Mouse (Mus musculus): ENCODE measurements at regions not wholly inside any gene's neighbourhood (a gene's known extent, or its start where the extent isn't known, plus 50 kb on each side); places are given as distances from the start of the nearest gene placed in this dataset.
A peak's percentile ranks its signal among the peaks of the same experiment; 100 is the strongest.
"Not testable (repeated sequence)": the region's sequence is repeated elsewhere in the genome, so short reads cannot be mapped to it uniquely, and the experiment has no call there.

DNA sequence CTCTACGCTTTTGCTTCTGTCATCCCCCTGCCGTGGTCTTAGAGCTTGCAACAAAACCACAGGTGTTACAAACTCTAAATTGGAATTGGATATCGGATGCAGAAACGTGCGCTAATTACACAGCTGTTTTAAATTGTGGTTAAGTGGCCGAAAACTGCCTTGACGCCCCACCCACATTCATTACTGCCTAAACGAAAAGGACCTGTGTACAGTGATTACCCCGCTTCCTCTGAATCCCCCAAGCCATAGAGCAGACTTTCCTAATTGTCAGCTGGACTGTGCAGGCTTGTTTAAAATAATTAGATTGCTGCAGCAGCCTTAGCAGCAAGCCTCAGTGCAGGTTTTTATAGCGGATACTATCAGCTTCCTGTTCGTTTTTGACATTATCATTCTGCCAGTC, 94.7 kb downstream of the Cxxc4 start:
- DNase-seq (ENCODE audit: extremely low spot score, low read depth, low spot score) = peak; percentile 64

DNA sequence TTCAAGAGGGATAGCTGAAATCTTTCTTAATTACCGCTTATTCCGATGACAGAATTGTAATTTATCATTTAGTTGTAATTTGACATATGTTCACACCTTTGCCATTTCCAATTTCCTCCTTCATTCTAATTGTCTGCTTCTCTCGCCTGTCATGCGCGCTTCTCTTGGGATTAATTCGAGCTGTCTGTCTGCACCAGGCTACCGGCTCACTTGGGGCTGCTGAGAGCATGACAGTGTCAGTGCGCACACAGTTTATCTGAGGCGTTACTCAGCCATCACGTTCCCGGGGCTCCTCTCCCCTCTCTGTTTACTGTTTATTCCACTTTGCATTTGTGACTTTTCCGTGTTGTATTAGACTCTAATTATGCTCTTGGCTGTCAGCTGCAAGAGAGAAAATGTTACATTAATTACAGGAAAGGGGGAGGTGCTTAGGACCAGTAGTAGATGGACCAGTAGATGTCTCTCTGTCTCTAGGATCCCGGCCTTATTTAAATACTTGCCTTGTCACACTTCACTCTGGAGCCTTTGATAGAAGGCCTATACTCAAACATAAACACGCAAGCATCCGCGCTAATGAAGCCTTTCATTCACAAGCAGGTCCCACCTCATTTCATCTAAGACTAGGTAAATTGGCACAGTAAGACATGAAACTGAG, 95.3 kb downstream of the Cxxc4 start:
- peak; percentile 3 for DNase-seq (ENCODE audit: extremely low spot score, low read depth, low spot score)

DNA sequence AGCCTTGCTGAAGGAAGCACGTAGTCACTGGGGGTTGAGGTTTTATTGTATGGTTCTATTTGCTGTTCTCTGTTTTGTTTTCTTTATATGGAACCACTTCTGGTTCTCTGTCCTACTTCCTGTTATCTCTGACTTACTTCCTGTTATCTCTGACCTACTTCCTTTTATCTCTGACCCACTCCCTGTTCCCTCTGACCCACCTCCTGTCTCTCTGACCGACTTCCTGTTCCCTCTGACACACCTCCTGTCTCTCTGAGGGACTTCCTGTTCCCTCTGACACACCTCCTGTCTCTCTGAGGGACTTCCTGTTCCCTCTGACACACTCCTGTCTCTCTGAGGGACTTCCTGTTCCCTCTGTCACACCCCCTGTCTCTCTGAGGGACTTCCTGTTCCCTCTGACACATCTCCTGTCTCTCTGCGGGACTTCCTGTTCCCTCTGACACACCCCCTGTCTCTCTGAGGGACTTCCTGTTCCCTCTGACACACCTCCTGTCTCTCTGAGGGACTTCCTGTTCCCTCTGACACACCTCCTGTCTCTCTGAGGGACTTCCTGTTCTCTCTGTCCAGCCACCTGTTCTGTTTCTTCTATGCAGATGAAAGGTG, 102.9 kb downstream of the Cxxc4 start:
- DNase-seq (ENCODE audit: extremely low spot score, low read depth, low spot score) = not testable (repeated sequence)

DNA sequence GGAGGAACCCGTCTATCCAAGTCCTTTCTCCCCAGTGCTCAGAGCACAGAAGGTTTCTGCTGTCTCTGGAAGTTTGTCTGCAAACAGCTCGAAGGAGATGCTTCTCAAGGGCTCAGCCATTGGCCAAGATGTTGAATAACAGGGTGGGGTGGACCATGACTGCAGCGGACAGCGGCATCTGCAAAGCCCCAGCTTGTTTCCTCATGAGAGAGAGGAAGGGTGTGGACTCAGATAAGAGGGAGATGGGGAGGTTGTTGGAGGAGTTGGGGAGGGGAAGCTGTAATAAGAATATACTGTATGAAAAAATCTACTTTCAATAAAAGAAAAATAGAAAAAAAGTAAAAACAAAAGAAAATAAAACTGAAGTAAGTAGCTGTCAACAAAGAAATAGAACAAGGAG, 129.7 kb downstream of the Cxxc4 start:
- DNase-seq (ENCODE audit: extremely low spot score, low read depth, low spot score) = no peak

DNA sequence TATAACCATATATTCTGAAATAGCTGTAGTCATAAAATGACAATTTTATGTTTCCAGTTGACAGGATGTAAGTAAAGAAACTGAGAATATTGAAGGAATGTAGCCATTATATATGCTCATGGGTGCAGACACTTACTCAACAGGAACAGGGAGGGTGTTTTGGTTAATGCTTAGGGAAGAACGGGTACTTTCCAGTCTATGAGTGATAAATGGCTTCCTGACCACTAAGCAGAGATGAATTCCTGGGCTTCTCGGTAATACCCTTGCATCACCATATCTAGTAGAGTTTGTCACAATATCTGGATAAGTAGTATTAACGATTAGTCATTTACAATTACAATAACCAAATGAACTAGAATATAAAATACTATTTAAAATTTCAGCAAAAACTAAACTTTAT, 130.5 kb downstream of the Cxxc4 start:
- DNase-seq (ENCODE audit: extremely low spot score, low read depth, low spot score) = no peak

DNA sequence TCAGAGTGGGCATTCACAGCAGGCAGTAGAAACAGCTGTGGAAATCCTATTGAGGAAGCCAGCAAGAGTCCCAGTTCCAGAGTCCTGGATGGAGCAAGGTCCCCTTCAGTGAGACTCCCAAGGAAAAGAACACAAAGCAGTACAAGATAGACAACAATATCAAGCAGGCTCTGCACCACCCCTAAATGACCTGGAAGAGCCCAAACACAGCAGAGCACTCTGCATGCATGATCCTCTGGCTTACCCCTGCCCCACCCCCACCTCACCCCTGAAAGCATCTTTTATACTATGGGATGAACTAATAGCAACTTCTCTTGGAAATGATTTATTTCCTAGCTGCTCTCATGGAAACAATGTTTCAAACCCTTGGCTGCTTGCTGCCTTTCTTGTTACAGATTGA, 132.3 kb downstream of the Cxxc4 start:
- no peak for DNase-seq (ENCODE audit: extremely low spot score, low read depth, low spot score)

DNA sequence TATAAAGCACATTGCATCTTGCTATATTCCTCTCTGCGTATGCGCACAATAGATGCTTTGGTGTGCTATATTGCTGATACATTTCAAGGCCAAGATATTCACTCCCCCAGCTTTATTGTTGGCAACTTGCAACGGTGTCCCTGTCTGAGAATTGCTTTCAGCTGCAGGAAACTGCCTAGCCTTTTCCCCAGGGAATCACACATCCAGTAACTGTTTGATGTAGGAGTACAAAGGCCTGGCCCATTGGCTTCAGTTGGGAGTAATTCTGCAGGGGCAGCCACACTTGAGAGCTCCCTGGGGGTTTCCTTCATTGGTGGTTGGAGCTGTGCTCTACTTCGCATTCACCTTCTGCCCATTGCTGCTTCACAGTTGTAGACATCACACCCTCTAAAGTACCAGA, 132.8 kb downstream of the Cxxc4 start:
- no peak for DNase-seq (ENCODE audit: extremely low spot score, low read depth, low spot score)

DNA sequence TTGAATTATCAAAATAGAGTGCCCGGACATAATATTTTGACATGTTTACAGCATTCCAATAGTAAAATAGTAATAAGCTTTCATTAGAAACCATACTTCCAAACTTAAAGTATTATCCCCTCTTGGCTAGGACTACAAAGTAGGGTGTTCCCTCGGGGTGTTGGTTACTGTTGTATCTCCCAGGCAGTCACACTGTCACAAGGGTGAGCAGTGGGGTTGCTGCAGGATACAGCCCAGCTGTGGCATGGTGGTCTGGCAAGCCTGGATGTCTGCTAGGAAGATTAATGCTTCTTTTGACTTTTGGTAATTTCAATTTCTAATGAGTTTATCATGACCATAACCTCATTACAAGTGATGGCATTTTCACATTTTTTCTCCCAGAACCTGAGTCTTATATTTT, 143.3 kb downstream of the Cxxc4 start:
- no peak for DNase-seq (ENCODE audit: extremely low spot score, low read depth, low spot score)

DNA sequence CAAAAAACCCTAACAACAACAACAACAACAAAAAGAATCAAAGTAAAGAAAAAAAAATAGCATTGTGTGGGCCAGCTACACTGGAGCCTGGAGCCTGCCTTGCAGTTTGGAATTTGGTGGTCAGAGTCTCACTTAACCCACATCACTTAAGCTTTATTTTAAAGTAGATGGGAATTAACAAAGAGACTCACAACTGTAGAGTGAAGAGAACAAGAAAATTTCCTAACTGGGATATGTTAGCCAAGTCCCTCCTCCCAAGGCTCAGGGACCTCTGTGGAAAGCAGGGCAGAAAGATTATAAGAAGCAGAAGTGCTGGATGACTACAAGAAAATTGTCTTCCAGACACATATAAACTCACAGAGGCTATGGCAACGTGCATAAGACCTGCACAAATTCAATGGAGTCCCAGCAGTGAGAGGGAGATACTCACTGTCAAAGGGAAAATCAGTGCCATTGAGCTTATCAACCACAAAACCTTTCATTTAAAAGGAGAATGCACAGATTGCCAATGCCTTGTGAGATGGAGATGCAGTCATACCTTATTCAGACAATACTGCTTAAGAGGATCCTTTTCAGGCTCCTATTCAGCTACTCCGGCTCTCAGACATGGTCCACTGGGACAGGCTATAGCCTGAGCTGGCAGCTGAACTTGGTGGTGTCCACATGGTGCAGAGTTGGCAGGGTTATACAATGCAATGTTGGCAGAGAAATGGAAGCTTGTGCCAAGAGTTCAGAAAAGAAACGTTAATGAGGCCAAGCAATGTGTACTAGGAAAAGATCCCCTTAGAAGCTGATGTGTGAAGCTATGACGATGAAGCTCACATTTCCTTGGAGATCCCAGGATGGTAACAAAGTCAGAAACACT, 154.4 kb downstream of the Cxxc4 start:
- DNase-seq (ENCODE audit: extremely low spot score, low read depth, low spot score) = no peak

DNA sequence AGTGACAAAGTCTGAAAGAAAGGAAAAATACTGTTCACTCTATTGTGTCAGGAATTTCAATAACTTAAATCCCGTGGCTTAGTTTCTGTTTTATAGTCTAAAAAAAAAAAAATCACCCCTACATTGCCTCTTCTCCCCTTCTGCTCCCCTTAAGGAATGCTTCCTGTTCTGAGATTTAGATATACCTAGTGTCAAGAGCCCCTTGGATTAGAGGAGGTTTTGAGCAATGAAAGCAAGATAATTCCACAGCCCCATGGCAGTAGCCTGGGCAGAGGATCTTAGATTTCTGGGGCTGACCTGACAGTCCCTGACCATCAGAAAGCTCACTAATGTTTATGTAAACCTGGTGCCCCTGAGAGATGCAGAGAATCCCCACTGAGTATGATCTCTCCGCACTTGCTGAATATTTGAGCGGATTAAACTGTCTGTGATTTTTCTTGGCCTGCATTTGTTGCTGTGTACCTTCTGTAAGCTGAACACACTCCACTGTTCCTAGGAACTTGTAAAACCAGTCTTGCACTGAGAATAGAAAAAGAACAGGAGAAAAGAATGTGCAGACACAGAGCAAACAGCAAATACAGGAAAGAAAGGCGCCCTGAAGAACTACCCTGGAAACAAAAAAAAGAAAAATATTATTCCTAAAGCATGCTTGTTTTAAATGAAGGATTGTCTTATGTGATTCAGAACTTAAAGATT, 164.3 kb downstream of the Cxxc4 start:
- no peak for DNase-seq (ENCODE audit: extremely low spot score, low read depth, low spot score)

DNA sequence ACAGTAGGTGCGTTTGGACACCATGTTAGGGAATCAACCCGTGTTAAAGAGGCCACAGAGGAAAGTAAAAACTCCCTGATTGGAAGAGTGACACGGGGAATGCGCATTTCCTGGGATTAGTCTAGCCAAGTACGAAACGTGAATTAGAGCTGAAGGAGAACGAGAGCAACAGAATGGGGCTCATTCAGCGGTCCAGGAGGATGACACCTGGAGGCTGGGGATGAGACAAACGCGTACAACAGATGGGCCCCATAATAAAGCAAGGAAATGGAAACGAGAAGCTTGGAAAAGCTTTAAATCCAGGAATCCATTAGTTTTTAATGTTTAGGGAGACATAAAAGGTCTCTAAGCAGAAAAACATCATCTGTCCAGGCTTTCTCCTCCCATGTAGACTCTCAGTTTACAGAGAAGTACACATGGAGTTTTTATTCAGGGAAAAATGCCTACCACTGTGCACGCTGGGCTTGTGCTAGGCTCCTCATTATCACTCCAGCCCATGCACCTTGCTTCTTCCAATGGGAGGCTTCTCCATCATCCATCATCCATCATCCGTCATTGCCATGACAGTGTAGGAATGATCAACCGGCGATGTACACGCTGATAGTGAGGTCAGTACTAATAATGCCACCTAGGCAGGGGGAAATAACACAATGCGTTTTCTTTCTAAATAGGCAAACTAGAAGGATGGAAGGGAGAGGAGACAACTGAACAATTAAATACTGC, 179.5 kb downstream of the Cxxc4 start:
- no peak for DNase-seq (ENCODE audit: extremely low spot score, low read depth, low spot score)

DNA sequence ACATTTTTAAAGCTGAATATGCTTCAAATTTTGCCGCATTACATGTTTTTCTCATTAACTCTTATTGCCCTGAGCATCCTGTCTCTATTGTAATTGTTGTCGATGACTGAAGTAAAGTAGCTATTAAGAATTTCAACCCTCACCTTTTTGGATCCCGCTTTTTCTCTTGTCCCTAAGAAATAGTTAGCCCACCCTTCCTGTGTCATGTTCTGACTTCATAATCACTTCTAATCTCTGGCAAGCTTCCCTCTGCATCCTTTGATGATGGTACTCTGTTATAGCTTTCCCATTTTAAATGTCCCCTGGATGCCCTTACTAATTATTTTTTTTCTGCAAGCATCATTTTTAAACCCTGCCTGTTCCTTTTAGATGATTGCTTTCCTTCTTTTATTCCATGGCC, 191.3 kb downstream of the Cxxc4 start:
- no peak for DNase-seq (ENCODE audit: extremely low spot score, low read depth, low spot score)

DNA sequence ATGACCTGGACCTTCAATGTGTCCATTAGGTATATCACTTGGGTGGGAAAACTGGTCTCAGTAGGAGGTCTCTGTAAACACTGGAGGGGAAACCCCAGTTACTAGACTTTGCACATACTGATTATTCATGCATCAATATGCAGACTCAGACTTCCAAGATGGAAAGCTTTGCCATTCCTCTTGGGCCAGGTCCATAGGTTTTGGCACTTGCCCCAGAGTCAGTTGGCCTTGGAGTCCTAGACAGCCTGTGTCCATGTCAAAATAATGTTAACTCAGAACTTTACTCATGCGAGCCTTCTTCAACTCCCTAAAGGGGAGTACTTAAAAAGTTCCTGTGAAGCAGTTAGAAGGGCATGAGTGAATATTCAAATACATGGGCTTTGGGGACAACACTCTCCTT, 230.3 kb downstream of the Cxxc4 start:
- no peak for DNase-seq (ENCODE audit: extremely low spot score, low read depth, low spot score)

DNA sequence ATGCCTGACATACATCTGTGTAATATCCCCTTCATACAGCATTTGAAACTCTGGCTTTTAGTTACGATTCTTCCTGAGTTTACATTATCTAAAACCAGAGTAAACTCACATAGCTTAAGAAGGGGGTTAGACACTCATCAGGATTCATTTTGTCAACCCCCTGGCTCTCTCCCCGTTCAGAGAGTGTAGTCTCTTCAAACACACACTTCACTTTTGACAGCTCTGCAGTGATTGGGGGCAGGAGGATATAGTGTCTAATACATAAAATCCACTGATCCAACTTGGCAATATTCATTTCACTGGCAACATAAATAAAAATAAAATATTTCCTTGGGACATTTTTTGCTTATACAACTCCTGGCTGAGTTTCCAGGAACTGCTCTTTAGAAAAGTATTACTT, 251.0 kb downstream of the Cxxc4 start:
- no peak for DNase-seq (ENCODE audit: extremely low spot score, low read depth, low spot score)

DNA sequence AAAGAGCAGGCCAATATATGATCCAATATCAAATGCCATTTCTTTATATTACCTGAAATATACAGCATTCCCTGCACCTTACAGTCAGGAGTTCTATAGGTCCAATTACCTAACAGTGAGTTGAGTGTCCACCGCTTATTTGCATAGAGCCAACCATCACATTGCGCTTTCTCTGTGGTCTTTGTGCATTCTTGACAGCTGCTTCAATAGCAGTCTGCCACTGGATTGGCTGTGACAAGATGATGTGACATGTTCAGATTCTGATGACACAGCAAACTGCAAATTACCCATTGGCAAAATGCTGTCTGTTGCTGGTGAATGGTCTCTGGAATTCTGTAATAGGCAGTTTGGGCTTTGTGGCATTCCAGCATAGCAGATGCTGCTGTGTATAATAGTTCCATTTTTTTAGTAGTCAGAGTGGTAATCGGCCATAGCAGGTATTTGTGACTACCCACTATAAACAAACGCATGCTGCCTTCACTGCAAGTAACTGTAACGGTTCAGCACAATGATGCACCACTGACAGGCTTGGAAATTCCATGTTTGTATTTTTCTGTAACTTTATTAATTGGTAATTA, 253.8 kb downstream of the Cxxc4 start:
- DNase-seq (ENCODE audit: extremely low spot score, low read depth, low spot score) = no peak

DNA sequence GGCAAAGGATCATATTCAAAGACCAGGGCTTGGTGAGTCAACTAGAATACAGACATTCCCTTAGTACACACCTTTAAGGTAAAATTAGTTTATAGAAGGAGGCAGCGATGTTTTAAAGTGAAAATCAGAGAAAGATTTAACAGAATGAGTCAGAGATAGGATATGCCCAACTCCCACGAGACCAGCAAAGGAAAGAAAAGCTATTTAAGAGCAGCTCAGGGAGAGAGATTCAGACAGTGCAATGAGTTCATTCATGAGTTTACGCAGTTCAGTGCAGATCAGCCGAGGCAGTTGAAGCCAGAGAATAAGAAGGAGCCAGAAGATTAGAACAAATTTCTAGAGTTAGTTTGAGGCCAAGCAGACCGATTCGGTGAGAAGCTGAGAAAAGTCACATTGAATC, 273.4 kb downstream of the Cxxc4 start:
- no peak for DNase-seq (ENCODE audit: extremely low spot score, low read depth, low spot score)

DNA sequence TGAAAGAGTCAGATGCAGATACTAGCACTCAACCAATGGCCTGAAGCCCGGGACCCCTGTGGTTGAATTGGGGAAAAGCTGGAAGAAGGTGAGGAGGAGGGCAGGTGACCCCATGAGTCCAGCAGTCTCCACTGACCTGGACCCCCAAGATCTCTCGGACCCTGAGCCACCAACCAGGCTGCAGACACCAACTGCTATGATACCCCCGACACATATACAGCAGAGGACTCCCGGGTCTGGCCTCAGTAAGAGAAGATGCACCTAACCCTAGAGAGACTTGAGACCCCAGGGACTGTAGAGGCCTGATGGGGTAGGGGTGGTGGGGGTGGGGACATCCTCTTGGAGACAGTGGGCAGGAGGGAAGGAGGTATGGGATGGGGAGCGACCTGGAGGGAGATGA, 289.5 kb downstream of the Cxxc4 start:
- no peak for DNase-seq (ENCODE audit: extremely low spot score, low read depth, low spot score)

DNA sequence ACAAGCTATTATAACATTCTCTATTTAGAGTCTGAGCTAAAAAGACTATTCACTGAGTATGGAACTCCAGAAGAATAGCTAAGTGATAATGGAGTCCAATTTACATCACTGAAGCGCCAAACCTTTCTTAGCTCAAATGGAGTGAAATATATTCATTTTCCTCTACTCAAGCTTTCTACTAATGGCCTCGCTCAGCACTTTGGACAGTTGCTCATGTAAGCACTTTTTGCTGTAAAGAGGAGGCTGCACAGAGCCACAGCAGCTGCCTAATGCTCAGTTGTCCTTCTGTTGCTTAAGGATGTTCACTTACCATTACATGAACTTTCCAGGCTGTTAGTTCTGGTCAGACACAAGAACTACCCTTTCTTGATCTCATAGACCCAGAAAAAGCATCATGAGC, 268.7 kb upstream of the Tacr3 start:
- no peak for DNase-seq (ENCODE audit: extremely low spot score, low read depth, low spot score)

DNA sequence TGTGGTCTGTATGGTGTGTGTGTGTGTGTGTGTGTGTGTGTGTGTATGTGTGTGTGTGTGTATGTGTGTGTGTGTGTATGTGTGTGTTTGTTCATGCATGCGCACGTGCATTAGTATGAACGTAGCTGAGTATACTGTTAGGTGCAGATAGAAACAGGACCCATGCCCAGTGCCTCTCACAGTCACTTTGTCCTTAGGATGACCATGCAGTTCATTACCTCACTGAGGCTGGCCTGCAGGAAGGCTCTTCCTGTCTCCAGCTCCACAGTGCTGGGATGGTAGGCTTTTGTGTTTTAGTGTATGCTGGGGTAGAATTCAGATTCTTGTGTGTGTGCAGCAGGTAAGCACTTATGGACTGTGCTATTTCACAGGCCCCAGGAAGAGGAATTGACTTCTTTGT, 250.0 kb upstream of the Tacr3 start:
- no peak for DNase-seq (ENCODE audit: extremely low spot score, low read depth, low spot score)

DNA sequence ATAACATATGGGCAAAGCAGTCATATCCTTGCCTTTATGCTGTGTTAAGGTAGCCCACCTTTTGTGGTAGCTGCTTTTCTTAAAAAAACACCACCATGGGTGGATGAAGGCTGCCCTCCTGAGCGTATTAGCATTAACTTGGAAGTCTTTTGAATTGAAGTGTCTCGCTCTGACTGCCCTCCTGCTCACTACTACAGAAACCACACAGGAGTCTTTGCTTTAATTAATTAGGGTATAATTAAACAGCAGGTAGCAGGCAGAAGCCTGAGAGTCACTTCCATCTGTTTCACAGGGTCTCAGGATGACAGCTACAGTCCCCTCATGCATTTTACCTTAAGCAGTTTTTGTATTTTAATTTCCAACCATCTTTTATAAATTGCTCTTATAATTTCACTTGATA, 240.2 kb upstream of the Tacr3 start:
- DNase-seq (ENCODE audit: extremely low spot score, low read depth, low spot score) = no peak

DNA sequence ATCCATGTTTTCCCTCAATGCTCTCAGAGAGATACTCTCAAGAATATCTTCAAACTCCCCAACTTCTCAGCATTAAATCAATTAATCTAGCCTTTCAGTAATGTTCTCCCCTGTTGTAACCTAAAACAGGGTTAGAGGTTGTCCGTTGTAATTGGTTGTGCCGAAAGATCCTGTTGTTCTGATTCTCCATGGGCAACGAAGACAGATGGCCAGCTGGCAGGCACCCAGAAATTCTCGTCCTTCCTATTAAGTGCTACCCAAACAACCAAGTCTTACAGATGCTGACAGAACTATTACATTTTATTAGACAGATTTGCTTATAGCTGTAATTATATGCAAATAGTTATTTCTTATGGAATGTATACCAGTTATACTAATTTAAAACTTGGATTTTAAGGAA, 225.9 kb upstream of the Tacr3 start:
- no peak for DNase-seq (ENCODE audit: extremely low spot score, low read depth, low spot score)
